Mouse (Mus musculus): ENCODE data around the gene Klhl25.

GRCm38 (mm10) chr7:75899954-75900353, 51.8 kb downstream of the Klhl25 start:
- TF ChIP-seq CTCF (IDR thresholded peaks at IDR 0.05; ENCODE audit: control insufficient read depth, insufficient read depth, insufficient read length) (no peak), MAX (IDR thresholded peaks at IDR 0.05) (no peak), MYOD1 (IDR thresholded peaks at IDR 0.05; ENCODE audit: control insufficient read depth, insufficient read length, low read depth) (no peak), MYOG (IDR thresholded peaks at IDR 0.05; ENCODE audit: control insufficient read depth, extremely low read depth, insufficient read length) (no peak), USF1 (IDR thresholded peaks at IDR 0.05; ENCODE audit: low read depth) (no peak), CEBPB (IDR thresholded peaks at IDR 0.05; ENCODE audit: low read depth) (no peak)

Measured in C2C12 (cell line).